Mouse (Mus musculus): Measurements from ENCODE around the gene Ran.
"Not testable (repeated sequence)": the region's sequence is repeated elsewhere in the genome, so short reads cannot be mapped to it uniquely, and the experiment has no call there.

Gene Ran

GRCm38 (mm10) chr5:129019497-129020299 lies at the start of gene Ran:
Gene Ran, plus strand, starts transcription at chr5:129020069.
- peak; percentile 72 for DNase-seq (ENCODE audit: low spot score)

GRCm38 (mm10) chr5:128970878-128971277 lies 49.0 kb upstream of the Ran start:
- DNase-seq (ENCODE audit: low spot score), result no peak

- no peak for DNase-seq (ENCODE audit: low spot score)
These were observed 48.6 kb upstream of the Ran start for GRCm38 (mm10) chr5:128971298-128971697.

GRCm38 (mm10) chr5:128976266-128976665 lies 43.6 kb upstream of the Ran start:
- no peak for DNase-seq (ENCODE audit: low spot score)

GRCm38 (mm10) chr5:128977466-128977865 lies 42.4 kb upstream of the Ran start:
- not testable (repeated sequence) for DNase-seq (ENCODE audit: low spot score)

GRCm38 (mm10) chr5:128978957-128979356 lies 40.9 kb upstream of the Ran start:
- DNase-seq (ENCODE audit: low spot score), result no peak

- DNase-seq (ENCODE audit: low spot score), result no peak
These were observed 39.0 kb upstream of the Ran start for GRCm38 (mm10) chr5:128980857-128981256.

- DNase-seq (ENCODE audit: low spot score), result no peak
These were observed 38.3 kb upstream of the Ran start for GRCm38 (mm10) chr5:128981607-128982006.

GRCm38 (mm10) chr5:128984536-128984935 lies 35.3 kb upstream of the Ran start:
- no peak for DNase-seq (ENCODE audit: low spot score)

- DNase-seq (ENCODE audit: low spot score), result no peak
These were observed 33.9 kb upstream of the Ran start for GRCm38 (mm10) chr5:128985946-128986345.

- no peak for DNase-seq (ENCODE audit: low spot score)
These were observed 32.5 kb upstream of the Ran start for GRCm38 (mm10) chr5:128987141-128987954.

GRCm38 (mm10) chr5:129000706-129001468 lies 19.0 kb upstream of the Ran start:
- no peak for DNase-seq (ENCODE audit: low spot score)

- DNase-seq (ENCODE audit: low spot score), result no peak
These were observed 17.3 kb upstream of the Ran start for GRCm38 (mm10) chr5:129002571-129003011.

- no peak for DNase-seq (ENCODE audit: low spot score)
These were observed 14.5 kb upstream of the Ran start for GRCm38 (mm10) chr5:129005416-129005815.

GRCm38 (mm10) chr5:129006031-129006788 lies 13.7 kb upstream of the Ran start:
- no peak for DNase-seq (ENCODE audit: low spot score)

GRCm38 (mm10) chr5:129007105-129007957 lies 12.5 kb upstream of the Ran start:
- no peak for DNase-seq (ENCODE audit: low spot score)

GRCm38 (mm10) chr5:129008008-129008407 lies 11.9 kb upstream of the Ran start:
- no peak for DNase-seq (ENCODE audit: low spot score)

- DNase-seq (ENCODE audit: low spot score), result peak; percentile 59
These were observed 11.4 kb upstream of the Ran start, which contains the start of gene Stx2 for GRCm38 (mm10) chr5:129008412-129008826. Gene Stx2, minus strand, starts transcription at chr5:129008574.

GRCm38 (mm10) chr5:129009577-129009976 lies 10.3 kb upstream of the Ran start:
- no peak for DNase-seq (ENCODE audit: low spot score)

GRCm38 (mm10) chr5:129010937-129011336 lies 8.9 kb upstream of the Ran start:
- no peak for DNase-seq (ENCODE audit: low spot score)
